In genomic region chr1:153414962-153415361, GRCm38 (mm10) we compare ENCODE assay signal across 8 mouse cellular contexts. TPM values are rescaled to one million over a fixed set of nuclear protein-coding genes. Genes with fewer than 3 reads are reported as not detected.
DNase-seq lines count a peak whose midpoint lies in the region; ATAC-seq and TF ChIP-seq lines count a peak whose summit lies in the region.

No protein-coding gene starts in this region.

- H3K9me3 ChIP-seq in midbrain, postnatal 0 days (ENCODE audit: low read length), result no peaks in the 10 kb centered on the region

- no peaks in the 10 kb centered on the region for H3K27me3 ChIP-seq in midbrain, postnatal 0 days (ENCODE audit: insufficient read depth, low read length)

- no peak overlapping the region for H3K4me2 ChIP-seq in midbrain, postnatal 0 days (ENCODE audit: low read depth, low read length, poor library complexity, severe bottlenecking)

- no peak for TF ChIP-seq CTCF in midbrain, postnatal 0 days (IDR thresholded peaks at IDR 0.05)

- no peak overlapping the region for H3K9ac ChIP-seq in midbrain, postnatal 0 days (replicated peaks; ENCODE audit: low read length, poor library complexity, severe bottlenecking)

- 88% methylated on average over 4 of the region's 4 CpGs for WGBS in midbrain, postnatal 0 days

- no peaks in the 10 kb centered on the region for H3K36me3 ChIP-seq in midbrain, postnatal 0 days (ENCODE audit: insufficient read depth, low read length)

- H3K4me3 ChIP-seq in midbrain, postnatal 0 days (ENCODE audit: low read depth, low read length), result no peak overlapping the region

- no peak overlapping the region for H3K27ac ChIP-seq in midbrain, postnatal 0 days (ENCODE audit: low read depth, low read length)

- peak; percentile 32 for DNase-seq in kidney, adult 11 months
- no peak for DNase-seq in kidney, adult 18-20 months
- DNase-seq in layer of hippocampus, postnatal 14 days (ENCODE audit: low spot score in 2 of 2), result peak; percentile 21 to 62
- no peak for DNase-seq in cerebellum, adult 11 months
- no peak for DNase-seq in testis, postnatal 14 days (ENCODE audit: low spot score)
- no peak for DNase-seq in midbrain, postnatal 0 days (ENCODE audit: low spot score)

- H3K4me1 ChIP-seq in midbrain, postnatal 0 days (ENCODE audit: insufficient read depth, low read length), result no peaks in the 10 kb centered on the region

- peak; percentile 64 for ATAC-seq in activated CD4-positive, CD25-positive, alpha-beta regulatory T cell, adult 4 months
- peak; percentile 72 for ATAC-seq in neutrophil, adult 5-6 weeks (ENCODE audit: extremely low read depth, insufficient number of reproducible peaks, low FRiP score, poor library complexity, severe bottlenecking)
- ATAC-seq in midbrain, postnatal 0 days (ENCODE audit: low FRiP score), result no peak

RNA-seq across cellular contexts. Expression of gene Shcbp1l, which starts 10.0 kb away (rescaled TPM):
- polyA plus RNA-seq in activated CD4-positive, CD25-positive, alpha-beta regulatory T cell, adult 4 months (2017; shearing (Covaris generic)), result under 1 TPM in 1 of 2 experiments, not detected in 1; 0.36 TPM
- 1 to 10 TPM; 2.6 to 3.6 TPM for total RNA-seq in layer of hippocampus, postnatal 14 days (2021)
- total RNA-seq in neutrophil, adult 5-6 weeks (2017), result 5.5 and 6.1 TPM in 2 replicates
- 0.93 and 2.6 TPM in 2 replicates for total RNA-seq in midbrain, postnatal 0 days (2014; rRNA removed)
- polyA plus RNA-seq in midbrain, postnatal 0 days (2015; fragmentation: Nextera tagmentation; extraction: Ambion mirVana), result 1.2 and 1.3 TPM in 2 replicates

Comparison
In these comparisons a context has a peak if more than half of its experiments do, and no peak if none do; other contexts are left out.
1. DNase-seq: peak in kidney, adult 11 months (single experiment) and layer of hippocampus, postnatal 14 days (2 of 2); none in kidney, adult 18-20 months (single experiment), cerebellum, adult 11 months (single experiment), testis, postnatal 14 days (single experiment) and midbrain, postnatal 0 days (single experiment).